Mouse (Mus musculus) spleen, embryonic (tissue): Measurements from ENCODE around the gene Hoxc11.

Experiments
- CTCF ChIA-PET: fragments of 350-600 bp; sonication (Branson Sonifier 250); formaldehyde crosslinking; loops from one replicate; lab custom pipeline; 2022; lab: Charles Lee

Hoxc11 gene

GRCm38 (mm10) chr15:102936279-102936972, 17.8 kb upstream of the Hoxc11 start, which contains the start of gene Hoxc12:
Gene Hoxc12, plus strand, starts transcription at chr15:102936757.
- CTCF ChIA-PET, result interaction anchor here (0.6 kb wide), 1 partner anchor 345 kb away, joined by 9 read pairs; no protein-coding TSS in a partner anchor

GRCm38 (mm10) chr15:102937036-102937666, 17.1 kb upstream of the Hoxc11 start:
- CTCF ChIA-PET, result no interaction called here

GRCm38 (mm10) chr15:102939256-102940155, 14.7 kb upstream of the Hoxc11 start:
- CTCF ChIA-PET, result no interaction called here

GRCm38 (mm10) chr15:102942739-102943467, 11.3 kb upstream of the Hoxc11 start:
- CTCF ChIA-PET, result no interaction called here

- CTCF ChIA-PET, result no interaction called here
These were observed 10.8 kb upstream of the Hoxc11 start for GRCm38 (mm10) chr15:102943468-102943813.

- CTCF ChIA-PET, result interaction anchor here (0.6 kb wide), 2 partner anchors 77 to 293 kb away, joined by 8 to 10 read pairs; no protein-coding TSS in a partner anchor
These were observed 8.8 kb upstream of the Hoxc11 start for GRCm38 (mm10) chr15:102945185-102946077.

GRCm38 (mm10) chr15:102947276-102947675, 7.0 kb upstream of the Hoxc11 start:
- CTCF ChIA-PET, result no interaction called here

GRCm38 (mm10) chr15:102948842-102949241, 5.4 kb upstream of the Hoxc11 start:
- CTCF ChIA-PET, result interaction anchor here (0.5 kb wide), 1 partner anchor 287 kb away, joined by 4 read pairs; no protein-coding TSS in a partner anchor

- CTCF ChIA-PET, result interaction anchor here (0.5 kb wide), 1 partner anchor 287 kb away, joined by 4 read pairs; no protein-coding TSS in a partner anchor
These were observed 4.5 kb upstream of the Hoxc11 start for GRCm38 (mm10) chr15:102949696-102950095.

GRCm38 (mm10) chr15:102950877-102951276, 3.4 kb upstream of the Hoxc11 start:
- CTCF ChIA-PET, result interaction anchor here (0.5 to 1.0 kb wide), 4 partner anchors 15 to 60 kb away, joined by 3 to 7 read pairs (median 4); no protein-coding TSS in a partner anchor

GRCm38 (mm10) chr15:102953561-102953960, 666 bp upstream of the Hoxc11 start:
- CTCF ChIA-PET, result interaction anchor here (0.6 kb wide), 1 partner anchor 29 kb away, joined by 3 read pairs; no protein-coding TSS in a partner anchor

GRCm38 (mm10) chr15:102955007-102955382, 768 bp downstream of the Hoxc11 start:
- CTCF ChIA-PET, result no interaction called here

GRCm38 (mm10) chr15:102955833-102956640, 1.8 kb downstream of the Hoxc11 start:
- CTCF ChIA-PET, result no interaction called here

GRCm38 (mm10) chr15:102956906-102957305, 2.7 kb downstream of the Hoxc11 start:
- CTCF ChIA-PET, result no interaction called here

GRCm38 (mm10) chr15:102959663-102960191, 5.5 kb downstream of the Hoxc11 start:
- CTCF ChIA-PET, result interaction anchor here (0.6 kb wide), 1 partner anchor 12 kb away, joined by 3 read pairs; no protein-coding TSS in a partner anchor

- CTCF ChIA-PET, result interaction anchor here (0.6 kb wide), 1 partner anchor 26 kb away, joined by 4 read pairs; no protein-coding TSS in a partner anchor
These were observed 7.5 kb downstream of the Hoxc11 start for GRCm38 (mm10) chr15:102961728-102962127.

GRCm38 (mm10) chr15:102962492-102962891, 8.3 kb downstream of the Hoxc11 start:
- CTCF ChIA-PET, result no interaction called here

- CTCF ChIA-PET, result no interaction called here
These were observed 9.0 kb downstream of the Hoxc11 start for GRCm38 (mm10) chr15:102963259-102963658.
